Mouse (Mus musculus) left cerebral cortex, adult 8-10 months (tissue): ENCODE data around the gene Gm47841. TPM values are rescaled to one million over a fixed set of nuclear protein-coding genes. Genes with fewer than 3 reads are reported as not detected.

Experiments used
- DNase-seq, 2 experiments: peaks; one replicate each; pipeline ENCODE4 v3.0.0; 2022; ENCODE audit warnings: low spot score in 2 of 2
- total RNA-seq, 4 experiments: library from RNA; stranded (reverse); gene quantifications; 2 replicates each; pipeline ENCODE4 v1.2.4; 2022

The Gm47841 gene
- total RNA-seq: not detected

DNA sequence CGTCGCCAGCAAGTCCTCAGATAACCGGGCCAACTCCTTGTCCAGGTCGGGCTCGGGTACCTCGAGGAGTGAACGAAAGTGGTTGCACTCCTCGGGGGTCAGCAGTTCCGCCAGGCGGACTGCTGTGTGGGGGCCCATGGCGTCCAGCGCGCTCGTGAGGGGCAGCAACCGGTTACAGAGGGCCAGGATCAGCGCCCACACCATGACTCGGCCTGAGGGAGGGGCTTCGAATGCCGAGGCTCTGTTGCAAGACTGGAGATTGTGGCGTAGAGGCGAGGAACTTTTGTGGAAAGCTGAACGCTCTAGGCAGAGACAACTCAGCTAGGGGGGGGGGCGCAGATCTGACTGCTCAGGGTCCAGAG, at the start of gene Gm47841:
Gene Gm47841, minus strand, starts transcription at position 204 of the 362 bp plus-strand sequence.
- DNase-seq: no peak

DNA sequence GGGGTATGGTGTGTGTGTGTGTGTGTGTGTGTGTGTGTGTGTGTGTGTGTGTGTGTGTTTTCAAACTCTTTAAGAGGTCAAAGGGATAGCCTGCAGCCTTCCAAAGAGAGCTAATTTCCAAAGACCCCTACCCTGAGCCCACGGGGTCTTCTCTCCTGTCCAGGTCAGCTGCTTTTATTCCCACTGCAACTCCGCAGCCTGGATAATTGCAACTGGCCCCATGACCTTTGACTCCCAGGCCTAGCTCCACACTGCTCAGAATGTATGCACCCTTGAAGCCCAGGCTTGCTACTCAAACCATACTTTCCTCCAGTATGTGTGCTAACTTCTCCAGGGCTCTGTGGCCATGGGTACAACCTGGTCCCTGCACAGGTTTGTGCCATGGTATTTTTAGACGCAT, 48.2 kb upstream of the Gm47841 start:
- no peak for DNase-seq

- no peak for DNase-seq
Observed at GRCm38 (mm10) chr15:101094979-101095378, 47.8 kb upstream of the Gm47841 start.

DNA sequence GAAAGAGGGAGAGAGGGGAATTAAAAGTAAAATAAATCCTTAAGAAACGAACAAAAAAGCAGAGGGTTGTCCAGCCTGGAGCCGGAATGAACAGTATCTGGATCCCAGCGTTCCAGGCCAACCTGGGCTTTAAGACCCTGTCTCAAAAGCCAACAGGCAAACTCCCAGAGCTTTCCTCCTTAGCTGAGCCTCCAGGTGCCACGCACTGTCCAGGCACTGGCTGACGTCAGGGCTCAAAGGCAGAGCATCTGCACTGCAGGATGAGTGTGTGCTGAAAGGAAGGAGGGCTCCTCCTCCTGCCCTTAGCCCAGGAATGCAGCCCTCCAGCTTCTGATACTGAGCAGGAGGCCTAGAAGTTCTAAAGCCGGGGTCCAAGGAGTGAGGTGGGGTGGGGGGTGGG, 46.8 kb upstream of the Gm47841 start:
- no peak for DNase-seq

DNA sequence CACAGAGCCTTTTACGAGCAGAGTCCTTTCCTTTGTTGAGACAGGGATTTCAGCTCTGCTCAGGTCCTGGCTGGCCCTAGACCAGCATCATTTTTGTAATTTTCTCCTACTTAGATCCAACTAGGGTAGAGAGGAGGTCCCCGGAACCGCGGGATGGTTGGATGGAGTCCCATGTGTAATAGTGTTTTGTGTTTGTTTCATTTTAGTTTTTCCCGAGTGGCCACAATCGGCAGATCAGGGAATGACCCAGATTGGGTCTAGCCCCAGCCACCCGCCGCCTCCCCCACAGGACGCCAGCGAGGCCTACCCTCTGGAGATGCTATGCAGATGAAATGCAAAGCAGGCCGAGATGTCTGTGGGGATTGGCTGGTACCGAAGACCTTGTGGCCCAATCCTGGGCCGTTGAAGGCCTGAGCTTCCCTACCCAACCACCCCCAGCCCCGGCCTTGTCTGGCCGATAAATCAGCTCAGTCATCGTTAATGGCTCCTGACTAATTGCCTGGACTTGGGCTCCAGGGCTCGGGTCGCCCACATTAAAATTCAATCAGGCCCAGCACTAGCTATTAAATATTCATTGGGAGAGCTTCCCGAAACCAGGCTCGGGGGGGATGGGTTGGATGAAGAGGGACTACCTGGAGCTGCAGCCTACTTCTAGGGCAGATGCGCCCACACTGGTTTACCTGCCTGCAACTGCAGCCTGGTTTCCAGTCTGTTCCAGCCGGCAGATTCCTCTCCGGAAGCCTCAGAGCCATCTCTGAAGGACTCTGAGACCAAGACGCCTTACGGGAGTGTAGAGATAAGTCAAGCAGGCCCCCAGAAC, 45.8 kb upstream of the Gm47841 start:
- peak in 1 of 2 experiments; percentile 58 for DNase-seq

DNA sequence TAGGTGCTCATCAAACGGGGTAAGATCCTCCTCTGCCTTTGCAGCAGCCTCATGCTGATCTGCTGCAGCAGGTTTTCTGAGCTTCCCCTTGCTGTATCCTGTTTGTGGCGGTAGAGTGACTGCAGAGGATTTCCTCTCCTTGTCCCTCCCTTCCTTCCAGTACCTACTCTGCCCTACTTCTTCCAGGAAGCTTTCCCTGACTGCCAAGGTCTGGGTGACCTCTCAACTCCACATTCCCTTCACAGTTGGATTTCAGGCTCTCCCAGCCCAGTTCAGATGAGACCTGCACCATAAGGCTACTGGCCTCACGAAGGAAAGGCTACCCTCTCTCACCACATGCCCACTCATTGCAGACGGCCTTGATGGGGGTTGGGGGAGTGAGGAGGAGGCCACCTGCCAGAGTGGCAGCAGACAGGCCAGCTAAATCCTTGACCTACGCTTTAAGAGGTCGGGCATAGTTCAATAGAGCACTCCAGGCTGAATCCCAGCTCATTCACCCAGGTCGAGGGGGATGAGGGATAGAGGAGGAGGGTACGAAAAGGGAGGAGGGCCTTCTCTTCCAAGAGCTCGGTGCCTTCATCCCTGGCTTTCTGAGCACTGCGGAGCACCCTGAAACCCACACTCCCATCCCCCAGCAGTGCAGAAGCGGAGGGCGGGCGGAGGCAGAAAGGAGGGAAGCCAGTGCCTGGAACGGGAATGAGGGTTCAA, 45.1 kb upstream of the Gm47841 start:
- DNase-seq: no peak

DNA sequence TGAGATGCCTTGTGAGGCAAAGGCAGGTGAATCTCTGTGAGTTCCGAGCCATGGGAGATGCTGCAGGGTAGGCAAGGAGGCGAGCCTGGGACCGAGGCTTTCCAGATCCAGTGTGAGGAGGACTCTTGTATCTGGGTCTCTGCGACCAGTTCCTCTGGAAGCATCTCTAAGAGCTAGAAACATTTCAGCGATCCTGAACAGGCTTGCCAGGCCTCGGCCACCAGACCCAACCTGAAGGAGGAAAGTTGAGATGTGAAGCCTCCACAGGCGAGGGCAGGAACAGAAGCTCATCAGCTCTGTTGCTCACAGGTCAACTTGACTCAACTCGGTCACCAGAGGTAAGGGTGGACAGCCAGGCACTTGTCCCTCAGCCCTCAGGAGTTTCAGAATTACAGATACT, 44.4 kb upstream of the Gm47841 start:
- DNase-seq: no peak

- no peak for DNase-seq
Observed at GRCm38 (mm10) chr15:101088291-101088690, 41.1 kb upstream of the Gm47841 start.

DNA sequence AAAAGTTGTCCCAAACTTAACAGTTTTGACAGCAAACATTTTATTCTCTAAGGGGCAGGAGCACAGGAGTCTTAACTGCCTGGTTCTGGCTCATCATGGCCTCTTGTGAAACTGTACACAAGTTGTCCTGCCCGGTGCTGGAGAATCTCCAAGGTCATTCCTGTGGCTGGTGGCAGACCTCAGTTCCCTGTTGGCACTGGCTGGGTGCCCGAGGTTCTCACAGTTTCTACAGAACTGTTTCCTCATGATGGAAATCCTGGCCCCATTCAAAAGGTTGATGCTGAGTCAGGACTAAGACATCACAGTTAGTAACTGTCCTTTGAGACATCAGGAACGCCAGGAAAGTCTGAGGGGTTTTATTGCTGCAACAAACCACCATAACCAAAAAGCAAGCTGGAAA, 39.8 kb upstream of the Gm47841 start:
- no peak for DNase-seq

DNA sequence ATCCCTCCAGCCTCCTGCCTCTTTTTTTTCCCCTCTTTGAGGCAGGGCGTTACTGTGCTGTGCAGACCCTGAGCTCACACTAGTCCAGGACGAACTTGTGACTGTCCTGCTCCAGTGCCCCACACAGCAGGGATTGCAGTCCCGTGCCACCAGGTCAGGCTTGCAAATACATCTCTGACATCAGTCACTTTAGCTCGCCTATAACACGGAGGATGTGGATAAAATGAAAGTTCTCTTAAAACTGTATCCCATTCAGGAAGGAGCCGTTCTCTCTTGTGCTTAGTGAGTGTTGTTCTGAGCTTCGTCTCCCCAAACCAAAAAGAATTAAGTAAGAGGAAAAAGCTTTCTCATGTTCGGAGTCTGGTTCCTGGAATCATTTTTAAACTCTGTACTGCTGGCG, 39.3 kb upstream of the Gm47841 start:
- DNase-seq: no peak

DNA sequence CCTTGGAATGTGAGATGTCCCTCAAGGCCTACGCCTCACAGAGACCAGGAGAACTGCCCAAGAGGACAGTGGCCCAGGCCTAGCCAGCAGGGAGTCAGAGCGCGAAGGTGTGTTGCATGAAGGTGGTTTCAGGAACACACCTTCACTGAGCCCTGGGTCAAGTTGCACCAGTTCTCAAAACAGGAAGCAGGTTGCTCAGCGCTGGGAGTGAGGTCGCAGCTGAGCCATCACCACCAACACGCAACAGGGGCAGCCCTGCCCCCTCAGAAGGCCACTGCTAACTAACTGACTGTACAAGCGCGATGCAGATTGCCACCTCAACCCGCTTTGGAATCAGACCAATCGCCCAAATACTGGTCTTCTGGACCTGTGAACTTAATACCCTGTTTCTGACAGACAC, 37.3 kb upstream of the Gm47841 start:
- DNase-seq: no peak

DNA sequence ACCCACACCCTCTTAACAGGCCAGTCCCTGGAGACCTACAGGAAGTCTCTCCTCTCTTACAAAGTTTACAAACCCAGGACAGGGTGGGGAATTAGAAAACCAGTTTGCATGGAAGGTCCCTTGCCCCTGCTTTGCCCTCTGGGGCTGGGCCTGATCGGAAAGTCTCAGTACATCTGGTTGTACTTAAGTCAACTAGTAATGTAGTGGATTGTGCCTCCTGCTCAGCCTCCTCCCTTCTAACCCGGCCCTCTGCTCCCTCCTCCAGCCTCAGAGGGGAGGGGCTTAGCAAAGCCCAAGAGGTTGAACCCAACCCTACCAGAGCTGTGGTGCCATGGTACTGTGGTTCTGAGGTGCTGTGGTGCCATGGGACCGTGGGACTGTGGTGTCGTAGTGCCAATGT, 35.0 kb upstream of the Gm47841 start:
- no peak for DNase-seq

DNA sequence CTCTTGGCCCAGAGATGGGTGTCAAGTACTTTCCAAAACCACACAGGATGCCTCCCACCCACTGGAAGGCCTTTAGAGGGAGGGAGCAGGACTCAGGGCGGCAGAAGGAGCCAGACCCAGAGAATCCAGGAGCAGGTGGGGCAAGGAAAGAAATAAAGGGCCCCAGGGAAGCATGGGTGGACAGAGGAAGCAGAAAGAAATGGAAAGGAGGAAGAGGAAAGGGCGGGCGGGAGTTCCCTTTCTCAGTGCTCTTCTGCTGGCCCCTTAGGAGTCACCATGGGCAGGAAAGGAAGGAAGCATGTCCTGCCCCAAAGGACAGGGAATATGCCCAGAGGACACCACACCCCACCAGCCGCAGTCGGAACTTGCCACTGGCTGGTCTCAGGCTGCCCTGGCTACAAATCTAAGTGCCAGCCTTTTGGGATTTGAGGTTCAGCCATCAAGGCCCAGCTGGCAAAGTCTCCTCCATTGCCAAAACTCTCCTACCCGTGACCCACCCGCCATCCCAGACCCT, 33.9 kb upstream of the Gm47841 start:
- no peak for DNase-seq

DNA sequence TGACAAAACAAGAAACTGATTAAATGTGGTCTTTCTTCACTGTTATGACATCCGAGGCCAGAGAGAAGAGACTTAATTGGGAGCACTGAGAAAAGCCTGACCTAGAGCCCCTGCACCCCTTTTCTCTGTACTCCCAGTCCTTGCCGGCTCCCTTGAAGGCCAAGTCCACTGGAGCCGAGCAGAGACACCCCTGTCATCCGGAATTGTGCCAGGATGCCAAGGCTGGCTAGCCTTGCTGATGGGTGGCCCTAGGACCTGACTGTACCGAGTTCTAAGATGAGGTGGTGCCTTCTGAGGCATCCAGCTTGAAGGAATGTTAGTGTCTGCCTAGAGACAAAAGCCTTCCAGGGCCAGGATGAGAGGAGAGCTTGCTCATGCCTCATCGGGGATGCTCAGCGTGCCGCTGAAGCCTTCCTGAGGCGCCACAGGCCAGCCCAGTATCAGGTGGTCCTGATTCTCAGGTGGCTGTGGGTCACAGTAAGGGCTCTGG, 32.9 kb upstream of the Gm47841 start:
- DNase-seq: no peak

DNA sequence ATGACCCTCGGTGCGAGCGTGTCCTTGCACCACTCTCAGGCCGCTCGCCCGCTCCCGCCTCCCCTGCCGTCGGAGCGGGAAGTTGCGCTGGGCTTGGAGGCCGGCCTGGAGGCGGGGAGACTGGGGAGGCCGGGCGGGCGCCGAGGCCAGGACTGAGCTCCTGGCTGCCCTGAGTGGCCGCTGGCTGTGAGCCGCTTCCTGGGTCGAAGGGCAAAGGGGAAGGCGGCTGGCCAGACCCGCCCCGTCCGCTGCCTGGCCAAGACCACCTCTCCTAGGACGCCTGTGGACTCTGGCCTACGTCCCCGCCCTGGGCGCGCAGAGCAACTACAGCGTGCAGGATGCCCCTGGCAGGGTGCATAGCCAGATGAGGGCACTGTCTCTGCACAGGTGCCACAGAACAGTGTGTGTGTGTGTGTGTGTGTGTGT, 31.5 kb upstream of the Gm47841 start:
- DNase-seq: peak; percentile 42 to 54

GRCm38 (mm10) chr15:101077813-101078730, 30.9 kb upstream of the Gm47841 start, which contains the start of gene Fignl2:
Fignl2 (minus strand) TSS chr15:101078567.
- no peak for DNase-seq

DNA sequence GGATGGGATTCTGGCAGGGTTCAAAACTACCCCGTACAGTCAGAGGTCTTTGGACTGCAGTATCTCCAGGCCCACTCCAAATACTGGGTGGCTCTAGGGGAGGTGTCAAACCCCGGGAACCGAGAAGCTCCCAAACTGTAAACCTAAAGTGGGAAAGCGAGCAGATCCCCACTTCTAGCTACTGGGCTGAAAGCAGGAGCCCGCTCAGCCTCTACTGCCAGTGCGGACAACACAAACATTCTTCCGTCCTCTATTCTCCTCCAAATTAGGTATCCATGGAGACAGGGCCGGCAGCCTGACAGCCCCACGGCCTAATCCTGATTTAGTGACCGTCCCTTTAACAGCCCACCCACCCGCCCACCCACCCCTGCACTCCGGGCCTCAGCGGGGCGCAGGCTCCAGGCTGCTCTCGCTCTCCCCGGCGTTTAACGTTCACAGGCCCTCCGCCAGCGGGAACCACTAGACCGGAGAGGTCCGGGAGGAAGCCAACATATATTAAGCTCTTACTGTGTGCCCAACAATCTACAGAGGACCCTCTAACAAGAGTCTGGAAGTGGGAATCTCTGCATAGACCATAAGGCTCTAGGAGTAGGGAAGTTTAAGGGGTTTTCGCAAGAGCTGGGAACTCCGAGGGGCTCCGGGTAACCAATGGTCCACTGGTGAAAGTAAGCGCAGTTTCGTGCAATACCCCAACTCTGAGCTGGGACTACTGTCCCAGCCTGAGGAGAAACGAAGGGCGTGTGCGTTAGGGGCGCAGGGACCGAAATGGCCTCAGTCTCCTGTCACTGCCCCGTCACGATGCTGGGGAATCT, 30.0 kb upstream of the Gm47841 start:
- DNase-seq: no peak

DNA sequence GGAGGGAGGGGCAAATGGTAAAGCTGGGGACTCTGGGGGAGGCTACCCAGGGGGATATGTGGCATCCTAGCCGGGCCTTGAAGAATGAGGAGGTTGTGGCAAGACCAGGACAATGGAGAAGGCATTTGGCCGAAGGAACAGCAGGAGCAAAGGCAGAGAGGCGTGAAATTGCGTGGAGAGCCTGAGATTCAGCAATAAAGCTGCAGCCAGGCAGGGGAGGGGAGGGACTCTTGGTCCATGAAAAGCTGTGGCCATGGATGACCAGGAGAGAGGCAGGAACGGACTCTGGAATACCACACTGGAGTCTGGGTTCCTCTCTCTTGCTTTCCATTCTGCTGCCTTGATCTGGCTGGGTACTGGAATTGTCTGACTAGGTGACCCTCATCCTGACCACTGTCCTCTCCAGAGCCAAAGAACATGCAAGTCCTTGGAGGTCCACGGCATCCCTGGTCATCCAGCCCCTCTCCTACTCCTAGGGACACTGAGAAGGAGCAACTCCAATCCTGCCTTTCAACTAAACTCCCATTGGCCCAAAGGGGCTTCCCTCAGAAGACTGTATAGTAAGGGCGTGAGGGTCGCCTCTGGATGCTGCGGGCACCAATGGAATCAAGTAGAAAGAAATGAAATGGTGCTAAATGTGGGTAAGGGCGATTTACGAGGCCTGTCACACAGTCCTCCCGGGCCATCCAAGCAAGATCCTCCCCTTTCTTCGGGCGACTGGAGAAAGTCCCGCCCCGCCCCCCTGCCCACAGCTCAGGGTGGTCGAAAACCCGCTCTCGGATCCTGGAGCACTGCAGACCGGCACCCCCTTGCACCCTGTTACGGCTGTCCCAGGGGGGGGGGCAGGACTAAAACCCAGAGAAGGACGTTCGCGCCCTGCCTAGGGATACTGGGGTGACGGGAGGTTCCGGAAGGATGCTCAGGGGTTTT, 29.1 kb upstream of the Gm47841 start:
- DNase-seq: no peak

DNA sequence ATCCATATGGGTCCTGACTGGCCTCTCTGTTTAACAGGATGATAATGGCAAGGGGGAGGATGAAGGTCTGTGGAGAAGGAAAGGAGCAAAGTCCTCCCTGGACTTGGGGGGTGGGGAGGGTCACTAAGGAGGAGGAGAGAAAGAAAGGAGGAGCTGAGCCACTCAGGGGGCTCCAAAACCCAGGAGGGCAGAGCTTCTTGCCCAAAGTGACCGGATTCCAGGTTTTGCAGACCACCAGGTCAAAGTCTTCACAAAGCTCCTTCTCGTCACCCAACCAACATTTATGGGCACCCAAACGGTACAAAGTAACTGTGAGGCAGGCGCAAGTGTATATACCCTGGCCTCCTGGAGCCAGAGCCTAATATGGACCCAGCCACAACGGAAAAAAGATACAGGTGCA, 28.5 kb upstream of the Gm47841 start:
- no peak for DNase-seq
